Mouse (Mus musculus) megakaryocyte progenitor cell, adult 5-6 weeks (primary cell): ENCODE measurements at regions not wholly inside any gene's neighbourhood (a gene's known extent, or its start where the extent isn't known, plus 50 kb on each side); places are given as distances from the start of the nearest gene placed in this dataset.
A peak's percentile ranks its signal among the peaks of the same experiment; 100 is the strongest.

Source experiments
- ATAC-seq: replicated peaks from 2 replicates; pipeline ENCODE4 v1.8.0; 2016; ENCODE audit warnings: mild to moderate bottlenecking, moderate TSS enrichment, inconsistent platforms; ENCODE audit not compliant: poor library complexity

DNA sequence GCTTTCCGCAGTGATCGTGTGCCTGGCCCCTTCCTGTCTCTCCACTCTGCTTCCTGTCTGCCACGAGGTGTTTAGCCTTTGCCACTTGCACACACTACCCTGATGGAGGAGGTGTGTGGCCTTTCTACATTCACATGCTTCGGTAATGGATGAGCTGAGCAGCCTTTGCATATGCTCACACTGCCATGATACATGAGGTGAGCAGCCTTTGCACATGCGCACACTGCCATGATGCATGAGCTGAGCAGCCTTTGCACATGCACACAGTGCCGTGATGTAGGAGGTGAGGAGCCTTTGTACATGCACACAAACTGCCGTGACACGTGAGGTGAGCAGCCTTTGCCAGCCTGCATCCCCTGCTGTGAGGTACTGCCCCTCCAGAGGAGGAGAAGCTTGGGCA is 58.3 kb downstream of the Erv3 start:
- ATAC-seq: no peak

DNA sequence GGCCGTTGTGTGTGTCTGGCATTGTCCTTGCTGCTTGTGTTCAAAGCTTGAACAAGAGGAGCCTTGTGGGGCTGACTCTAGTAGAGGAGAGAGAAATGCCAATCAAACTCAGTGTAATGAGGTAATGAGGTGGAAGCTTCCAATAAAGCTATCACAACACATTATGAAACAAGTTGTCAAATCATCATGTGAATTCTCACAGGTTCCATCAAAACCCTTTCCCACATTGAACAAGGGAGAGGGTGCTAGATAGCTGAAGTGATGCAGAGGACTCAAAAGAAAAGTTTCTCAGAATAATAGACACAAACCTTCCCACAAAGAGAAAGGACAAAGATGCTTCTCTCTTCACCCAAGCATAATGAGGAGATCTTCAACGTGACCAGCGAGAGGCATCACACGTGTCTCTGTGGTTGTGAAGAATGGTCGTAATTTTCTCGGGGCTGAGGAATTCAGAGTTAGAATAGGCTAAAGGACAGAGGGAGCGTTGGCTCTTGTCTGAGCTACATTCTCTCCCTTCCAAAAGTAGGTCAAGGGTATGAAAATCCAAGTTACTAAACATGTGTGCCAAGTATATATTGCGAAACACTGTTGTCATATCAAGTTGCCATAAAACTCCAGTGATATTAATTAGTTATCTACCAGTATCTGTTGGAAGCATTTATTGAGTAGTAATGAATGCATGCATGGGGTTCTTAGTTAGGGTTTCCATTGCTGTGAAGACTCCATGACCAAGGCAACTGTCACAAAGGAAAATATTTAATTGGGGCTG is 59.2 kb downstream of the Erv3 start:
- ATAC-seq: no peak

DNA sequence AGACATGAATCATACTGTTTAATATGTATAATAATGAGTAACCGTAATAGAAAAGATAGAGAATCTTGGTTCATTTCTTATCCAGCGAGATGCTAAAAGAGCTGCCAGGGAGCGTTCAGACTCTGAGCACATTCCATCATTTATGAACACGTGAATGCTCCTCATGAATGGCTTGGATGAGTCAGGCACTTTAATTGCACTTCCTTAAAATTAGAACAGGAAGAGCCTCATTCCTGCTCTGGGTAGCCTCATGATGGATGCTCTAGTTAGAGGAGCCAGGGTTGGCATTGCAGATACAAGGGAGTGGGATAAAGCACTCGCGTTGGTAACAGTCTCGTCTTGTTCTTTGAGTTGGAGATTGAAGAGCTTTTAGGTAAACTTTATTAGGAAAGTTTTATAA is 60.1 kb downstream of the Erv3 start:
- ATAC-seq: no peak

DNA sequence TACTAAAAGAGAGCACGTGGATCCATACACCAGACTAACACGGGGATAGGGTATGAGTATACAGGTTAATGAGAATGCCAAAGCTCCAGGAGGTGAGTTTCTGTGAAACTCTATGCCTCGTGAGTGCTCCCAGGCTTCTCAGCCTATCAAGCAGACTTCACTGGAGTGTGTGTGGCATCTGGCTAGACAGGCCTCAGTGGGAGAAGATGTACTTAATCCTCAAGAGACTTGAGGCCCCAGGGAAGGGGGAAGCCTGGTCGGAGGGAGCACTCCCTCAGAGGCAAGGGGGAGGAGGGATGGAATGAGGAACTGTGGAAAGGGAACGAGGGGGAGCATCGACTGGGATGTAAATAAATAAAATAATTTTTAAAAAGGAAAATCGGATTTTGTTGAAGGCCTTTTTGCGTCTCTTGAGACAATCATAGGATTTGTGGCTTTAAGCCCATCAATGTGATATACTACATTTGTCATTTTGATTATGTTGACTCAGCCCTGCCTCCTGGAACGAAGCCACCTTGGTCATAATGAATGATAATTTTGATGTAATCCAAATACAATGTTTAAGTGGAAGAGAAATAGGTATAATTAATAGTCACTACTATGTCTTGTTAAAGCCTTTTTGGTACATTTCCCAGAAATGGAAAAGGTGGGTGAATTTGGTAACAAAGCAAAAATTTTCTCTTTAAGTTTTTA is 62.4 kb downstream of the Erv3 start:
- no peak for ATAC-seq

DNA sequence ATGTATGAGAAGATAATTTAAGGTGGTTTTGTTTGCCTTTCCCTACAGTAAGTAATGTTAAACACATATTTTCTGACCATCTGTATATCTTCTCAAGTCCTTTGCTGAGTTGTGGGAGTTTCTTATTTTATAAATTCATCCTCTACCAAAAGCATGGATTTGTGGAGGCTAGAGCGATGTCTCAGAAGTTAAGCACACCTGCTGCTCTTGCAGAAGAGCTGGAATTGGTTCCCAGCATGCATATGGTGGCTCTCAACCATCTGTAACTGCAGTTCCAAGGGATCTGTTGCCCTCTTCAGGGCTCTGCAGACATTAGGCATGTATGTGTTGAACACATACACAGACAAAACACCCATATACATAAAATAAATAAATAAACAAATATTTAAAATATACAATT is 84.2 kb downstream of the Erv3 start:
- ATAC-seq: no peak

DNA sequence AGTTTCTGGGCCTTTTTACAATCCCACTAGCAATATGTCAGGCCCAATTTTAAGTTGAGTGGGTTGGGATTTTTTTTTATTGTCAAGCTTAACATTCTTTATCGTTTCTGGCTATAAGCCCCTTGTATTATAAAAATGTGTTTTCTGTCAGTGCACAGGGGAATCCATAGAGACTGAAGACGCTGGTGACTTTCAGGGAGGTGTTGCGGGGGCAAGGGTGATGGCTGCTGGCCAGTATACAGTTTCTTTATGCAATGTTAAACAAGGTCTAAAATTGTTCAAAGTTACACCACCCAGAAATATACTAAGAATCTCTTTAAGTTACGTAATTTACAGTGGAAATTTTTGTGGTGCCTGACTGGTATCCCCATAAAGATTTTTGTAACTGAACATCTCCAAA is 85.9 kb downstream of the Erv3 start:
- no peak for ATAC-seq

DNA sequence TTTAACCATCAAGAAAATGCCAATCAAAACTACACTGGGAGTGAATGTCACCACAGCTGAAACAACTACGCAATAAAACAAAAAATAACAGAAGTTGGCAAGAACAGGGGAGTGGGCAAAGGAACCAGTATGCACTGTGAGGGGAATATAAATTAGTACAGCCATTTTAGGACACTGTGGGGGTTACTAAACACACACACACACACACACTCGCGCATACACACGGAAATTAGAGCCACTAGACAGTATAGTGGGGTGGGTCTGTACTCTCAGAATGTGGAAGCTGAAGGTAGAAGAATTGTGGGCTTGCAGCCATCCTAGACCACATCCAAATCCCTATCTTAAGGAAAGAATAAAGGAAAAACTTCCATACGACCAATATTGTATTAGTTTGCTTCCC is 87.4 kb downstream of the Erv3 start:
- ATAC-seq: no peak

DNA sequence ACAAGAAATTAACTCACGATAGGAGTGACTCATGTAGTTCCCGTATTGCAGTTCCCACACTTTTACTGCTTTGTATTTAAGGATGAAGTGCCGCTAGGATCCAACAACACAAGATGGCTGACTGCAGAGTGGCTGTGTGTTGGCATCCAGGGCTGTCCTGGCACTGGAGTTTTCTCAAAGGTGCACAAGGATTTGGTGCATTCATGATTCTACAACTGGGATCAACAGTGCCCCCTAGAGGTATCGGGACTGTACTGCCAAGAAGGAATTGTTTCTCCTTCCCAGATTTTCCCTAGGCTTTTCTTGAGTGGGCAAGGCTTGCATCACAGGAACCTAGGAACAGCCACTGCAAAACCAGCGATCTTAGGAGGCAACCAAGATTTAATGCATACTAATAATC is 88.7 kb downstream of the Erv3 start:
- ATAC-seq: peak; percentile 58; the same call in 1 of the 2 replicates

DNA sequence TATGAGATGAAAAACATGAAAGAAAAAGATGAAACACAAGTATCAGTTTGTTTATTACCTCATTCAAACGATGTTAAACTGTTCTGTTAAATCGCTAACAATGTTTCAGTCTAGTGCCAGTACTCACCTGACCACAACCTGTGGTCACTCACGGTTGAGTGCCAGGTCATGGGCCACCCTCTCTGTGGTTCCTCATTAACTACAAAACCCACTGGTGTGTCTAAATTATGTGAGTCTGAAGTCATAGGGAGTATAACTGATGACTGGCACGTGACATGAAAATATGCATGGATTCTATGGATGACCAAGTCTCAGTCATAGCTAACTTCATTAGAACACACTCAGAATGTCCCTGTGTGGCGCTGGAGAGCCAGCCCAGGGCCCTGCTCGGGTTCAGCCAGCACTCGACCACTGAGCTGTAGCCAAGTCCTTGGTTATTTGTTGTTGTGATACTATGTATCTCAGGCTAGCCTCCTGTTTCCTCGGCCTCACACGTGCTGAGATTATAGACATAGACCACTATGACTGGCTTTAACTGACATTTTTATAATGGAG is 89.8 kb downstream of the Erv3 start:
- ATAC-seq: no peak

DNA sequence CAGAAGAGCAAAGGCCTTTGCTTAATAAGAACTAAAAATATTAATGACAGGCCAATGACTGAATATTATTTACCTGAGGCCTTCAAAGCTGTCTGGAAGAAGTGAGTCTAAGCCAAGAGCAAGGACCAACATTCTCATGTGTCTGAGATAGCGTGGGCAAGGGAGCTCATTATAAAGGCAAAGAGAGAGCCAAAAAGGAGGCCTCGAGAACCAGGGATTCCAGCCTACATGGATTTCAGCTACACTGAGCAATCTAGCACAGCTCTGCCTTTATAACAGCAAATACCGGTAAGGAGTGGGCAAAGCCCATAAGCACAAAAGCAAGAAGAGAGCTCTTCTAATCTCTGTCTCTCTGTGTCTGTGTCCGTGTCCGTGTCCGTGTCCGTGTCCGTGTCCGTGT is 93.0 kb downstream of the Erv3 start:
- ATAC-seq: no peak

DNA sequence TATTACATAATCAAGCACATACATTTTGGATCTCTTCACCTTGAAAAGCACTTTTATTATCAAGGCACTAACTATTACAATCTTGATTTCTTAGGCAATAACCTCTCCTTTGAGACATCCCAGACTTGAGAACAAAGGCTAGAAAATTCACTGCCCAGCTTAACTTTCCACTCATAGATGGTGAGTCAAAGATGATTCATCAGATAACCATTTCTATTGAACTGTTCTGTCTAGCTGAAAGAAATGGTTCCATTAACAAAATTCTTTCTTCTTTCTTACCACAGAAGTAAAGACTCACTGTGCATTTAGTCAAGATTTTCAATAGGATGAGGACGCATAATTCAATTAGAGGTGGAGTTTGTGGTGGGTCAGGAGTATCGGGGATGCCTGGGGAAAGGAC is 98.0 kb downstream of the Erv3 start:
- no peak for ATAC-seq

DNA sequence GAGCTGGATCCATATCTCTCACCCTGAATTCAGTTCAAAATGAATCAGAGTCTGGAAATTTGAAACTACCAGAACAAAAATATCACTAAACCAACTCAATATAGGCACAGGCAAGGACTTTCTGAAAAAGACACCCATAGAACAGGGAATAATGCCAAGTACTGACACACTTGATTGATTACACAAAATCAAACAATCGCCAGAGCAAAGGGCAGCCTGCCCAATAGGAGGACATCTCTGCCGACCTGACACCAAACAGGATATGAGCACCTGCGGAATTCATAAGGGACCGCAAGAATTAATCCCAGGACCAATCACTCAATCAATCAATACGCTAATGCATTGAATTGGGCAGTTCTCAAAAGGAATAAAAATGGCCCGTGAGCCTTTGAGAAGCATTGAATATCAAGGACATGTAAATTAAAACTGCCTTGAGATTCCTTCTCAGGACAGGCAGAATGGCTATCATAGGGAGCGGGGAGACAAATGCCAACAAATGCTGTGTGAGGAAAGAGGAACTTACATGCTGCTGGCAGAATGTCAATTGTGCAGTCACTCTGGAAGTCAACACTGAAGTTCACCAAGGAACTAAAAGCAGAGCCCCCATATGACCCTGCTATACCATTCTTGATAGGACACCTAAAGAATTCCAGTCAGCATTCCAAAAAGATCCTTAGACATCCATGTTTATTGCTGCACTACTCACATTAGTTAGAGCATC is 102.2 kb downstream of the Erv3 start:
- ATAC-seq: 0 out of 2 replicates have a peak, but pooled peaks have one; percentile 37

DNA sequence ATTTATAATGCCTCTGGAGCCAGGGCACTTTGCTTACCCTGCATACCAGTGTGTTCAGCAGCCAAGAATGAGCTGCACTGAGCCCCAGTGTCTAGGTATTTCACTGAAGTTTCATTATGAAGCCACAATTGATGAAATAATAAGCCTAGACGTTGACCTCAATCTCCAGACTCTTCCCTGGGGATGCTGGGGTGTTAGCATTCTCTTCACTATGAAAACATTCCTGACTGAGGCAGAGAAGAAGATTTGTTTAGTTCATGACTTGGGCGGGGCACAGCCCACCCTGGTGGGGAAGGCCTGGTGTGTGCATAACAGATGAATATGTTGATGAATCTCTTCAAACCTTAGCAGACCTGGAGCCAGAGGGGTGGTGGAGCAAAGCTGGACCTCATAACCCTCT is 104.4 kb downstream of the Erv3 start:
- ATAC-seq: no peak

DNA sequence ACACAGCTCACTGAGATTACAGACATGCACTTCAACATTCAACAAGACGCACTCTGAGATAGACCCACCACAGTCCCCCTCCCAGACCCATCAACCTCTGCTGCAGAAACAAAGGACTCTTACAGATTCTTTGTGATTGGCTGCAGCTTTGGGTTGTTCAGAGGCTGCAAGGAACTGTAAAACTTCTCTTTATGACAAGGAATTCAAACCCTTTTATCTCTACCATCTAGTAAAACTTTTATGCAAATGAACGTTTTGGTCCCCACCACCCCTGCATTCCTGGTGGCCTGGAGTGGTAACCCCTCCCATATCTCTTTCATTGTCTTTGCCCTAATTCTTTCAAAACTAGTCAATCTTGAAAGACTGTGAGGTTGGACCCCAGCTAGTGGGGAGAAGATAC is 106.1 kb downstream of the Erv3 start:
- no peak for ATAC-seq

DNA sequence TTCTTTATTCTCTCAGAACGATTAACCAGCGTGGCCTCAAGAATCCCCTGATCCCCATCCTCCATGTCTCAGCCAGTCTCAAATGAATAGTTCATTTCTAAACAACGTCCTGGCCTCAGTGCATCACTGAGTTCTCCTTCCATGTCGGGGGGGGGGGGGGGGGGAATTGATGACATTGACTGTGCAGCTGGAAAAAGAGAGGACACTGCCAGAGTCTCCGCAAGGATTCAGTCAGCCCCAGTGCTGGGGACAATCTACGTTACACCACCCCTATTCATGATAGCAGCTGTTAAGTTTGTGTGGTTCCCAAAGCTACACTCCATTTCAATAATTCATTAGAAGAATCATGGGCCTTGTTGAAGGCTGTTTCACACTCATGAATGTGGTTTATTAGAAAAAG is 108.9 kb downstream of the Erv3 start:
- ATAC-seq: no peak

DNA sequence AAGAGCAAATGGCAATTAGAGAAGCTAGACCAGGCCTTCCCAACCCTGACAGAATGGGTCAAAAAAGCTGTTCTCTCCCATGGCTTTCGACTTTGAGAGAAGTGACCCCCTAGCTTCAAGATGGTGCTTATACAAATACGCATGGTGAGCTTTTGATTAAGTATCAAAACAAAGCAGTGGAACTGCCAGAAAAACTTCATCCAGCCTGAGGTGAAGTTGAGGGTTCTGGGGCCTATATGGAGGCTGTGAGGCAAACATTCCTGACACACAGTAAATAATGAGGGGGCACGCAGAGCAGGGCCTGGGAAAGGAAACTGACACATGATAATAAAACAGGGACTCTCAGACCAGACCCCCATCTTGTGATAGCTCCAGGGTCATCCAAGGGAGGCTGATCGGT is 109.3 kb downstream of the Erv3 start:
- ATAC-seq: no peak

DNA sequence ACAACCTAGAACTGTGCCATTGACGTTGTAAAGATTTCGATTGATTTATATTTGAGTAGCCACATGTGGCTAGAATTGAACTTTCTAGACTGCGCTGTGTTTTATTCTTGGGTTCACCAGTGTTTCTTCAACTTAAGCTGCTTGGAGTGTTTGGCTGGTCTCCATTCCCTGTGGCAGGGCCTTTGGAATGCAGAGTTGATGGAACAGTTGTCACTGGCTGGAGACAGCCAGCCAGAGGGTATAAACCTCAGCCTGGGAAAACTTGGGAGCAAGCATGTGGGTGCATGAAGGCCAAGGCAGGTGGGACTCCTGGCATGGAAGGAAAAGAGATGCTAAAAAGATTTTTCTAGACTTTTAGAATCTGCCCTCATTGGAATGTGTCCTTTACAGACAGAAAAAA is 109.8 kb downstream of the Erv3 start:
- no peak for ATAC-seq

DNA sequence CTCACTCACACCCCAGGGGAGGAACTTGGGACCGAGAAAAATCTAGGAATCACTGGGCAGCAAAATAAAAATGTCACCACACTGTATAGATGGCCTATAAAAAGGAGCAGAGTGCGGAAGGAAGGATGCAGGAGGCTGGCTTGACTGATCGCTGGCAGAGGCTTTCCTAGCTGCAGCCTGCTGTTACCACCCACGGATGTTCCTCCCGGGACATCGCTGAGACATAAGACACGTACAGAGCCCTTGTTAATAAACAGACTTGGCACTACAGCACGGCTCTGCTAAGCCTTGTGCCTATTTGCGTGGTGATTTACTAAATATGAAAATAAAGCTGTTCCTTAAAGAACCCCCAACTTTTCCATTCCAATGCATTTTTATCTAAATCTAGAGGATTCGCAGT is 110.8 kb downstream of the Erv3 start:
- ATAC-seq: no peak

DNA sequence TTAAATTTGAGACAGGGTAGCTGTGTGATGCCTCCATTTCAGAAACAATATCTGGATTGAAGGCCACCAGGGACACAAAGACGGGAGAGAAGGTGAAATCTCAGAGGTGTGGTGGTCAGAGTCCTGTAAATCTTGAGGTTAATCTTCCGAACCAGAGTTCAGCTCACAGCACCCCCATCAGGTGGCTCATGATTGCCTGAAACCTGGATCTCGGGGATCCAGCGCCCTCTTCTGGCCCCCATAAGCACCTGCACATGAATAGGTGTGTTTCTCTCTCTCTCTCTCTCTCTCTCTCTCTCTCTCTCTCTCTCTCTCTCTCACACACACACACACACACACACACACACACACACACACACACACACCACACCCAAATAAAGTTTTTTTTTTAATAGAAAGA is 111.8 kb downstream of the Erv3 start:
- no peak for ATAC-seq

DNA sequence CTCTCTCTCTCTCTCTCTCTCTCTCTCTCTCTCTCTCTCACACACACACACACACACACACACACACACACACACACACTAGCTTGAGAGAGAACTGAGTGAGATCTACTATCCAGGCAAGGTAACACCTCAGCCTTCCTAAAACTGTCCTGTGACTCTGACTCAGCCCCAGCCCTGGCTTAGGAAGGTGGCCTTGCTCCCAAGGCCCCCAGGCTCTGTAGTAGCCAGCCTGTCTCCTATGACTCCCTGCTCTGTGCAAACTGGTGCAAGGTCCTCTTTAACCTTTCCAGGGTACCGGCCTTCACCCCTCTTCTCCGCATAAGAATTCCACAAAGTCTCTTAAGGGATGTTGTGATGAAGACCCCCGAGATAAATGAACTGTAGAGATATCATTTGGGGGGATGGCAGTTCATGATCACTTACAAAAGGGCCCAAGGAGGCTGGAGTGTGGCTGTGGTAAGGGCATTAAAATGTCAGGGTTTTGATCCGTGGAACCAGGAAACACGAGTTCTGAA is 114.1 kb downstream of the Erv3 start:
- ATAC-seq: no peak

DNA sequence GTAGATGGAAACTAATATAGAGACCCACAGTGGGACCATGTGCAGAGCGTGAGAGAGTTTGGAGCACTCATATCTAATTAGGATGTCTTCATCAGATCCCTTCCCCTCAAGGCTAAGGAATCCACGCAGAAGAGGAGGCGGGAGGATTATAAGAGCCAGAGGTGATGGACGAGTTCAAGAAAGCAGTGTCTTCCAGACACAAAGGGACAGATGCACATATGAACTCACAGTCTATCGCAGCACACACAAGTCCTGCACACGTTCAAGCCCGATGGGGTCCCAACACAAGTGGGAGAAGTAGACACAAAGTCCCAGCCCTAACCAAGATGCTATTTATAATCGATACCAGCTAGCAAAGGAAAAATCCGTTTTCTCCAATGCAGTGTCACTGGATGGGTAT is 114.6 kb downstream of the Erv3 start:
- ATAC-seq: no peak

DNA sequence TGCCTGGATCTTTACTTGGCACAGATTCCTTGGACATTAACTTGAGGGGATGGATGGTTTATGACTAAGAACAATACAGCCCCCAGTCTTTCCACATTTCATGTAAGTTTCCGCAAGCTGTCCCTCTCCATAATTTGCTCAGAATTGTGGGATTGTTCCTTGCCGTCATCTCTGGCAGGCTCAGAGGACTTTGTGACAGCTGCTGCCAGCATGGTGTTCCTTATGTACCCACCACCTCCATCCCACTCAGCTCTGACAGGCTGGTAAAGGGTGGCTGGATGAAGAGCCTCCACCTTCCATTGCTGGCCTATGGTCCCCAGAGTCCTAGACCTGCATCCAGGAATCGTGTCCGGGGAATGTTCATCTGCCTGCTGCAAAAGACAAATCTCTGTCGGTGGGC is 119.1 kb downstream of the Erv3 start:
- ATAC-seq: no peak
